Mouse (Mus musculus) frontal cortex, postnatal 36 days (tissue): ENCODE data around the gene Zbtb25.

Experiments
- DNase-seq, 2 experiments: peaks; one replicate each; pipeline ENCODE4 v3.0.0; 2022; ENCODE audit warnings: low spot score in 2 of 2

Zbtb25 gene

DNA sequence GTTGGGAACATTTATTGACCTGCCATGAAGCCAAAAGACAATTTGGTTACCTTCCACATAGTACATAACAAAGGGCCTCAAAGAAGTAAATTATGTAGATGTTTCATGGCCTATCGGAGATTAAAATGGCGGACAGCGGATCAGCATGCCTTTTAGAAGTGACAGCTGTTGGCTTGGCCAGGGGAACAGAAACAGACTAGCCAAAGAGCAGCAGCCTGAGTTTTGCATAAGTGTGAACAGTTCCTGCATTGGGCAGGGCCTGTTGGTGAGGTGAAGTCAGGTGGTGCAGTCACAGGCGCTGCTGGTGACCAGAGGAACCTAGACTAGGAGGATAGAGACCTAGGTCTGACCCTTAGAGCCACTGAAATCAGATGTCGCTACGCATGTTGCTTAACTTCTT lies 7.7 kb upstream of the Zbtb25 start:
- no peak for DNase-seq

DNA sequence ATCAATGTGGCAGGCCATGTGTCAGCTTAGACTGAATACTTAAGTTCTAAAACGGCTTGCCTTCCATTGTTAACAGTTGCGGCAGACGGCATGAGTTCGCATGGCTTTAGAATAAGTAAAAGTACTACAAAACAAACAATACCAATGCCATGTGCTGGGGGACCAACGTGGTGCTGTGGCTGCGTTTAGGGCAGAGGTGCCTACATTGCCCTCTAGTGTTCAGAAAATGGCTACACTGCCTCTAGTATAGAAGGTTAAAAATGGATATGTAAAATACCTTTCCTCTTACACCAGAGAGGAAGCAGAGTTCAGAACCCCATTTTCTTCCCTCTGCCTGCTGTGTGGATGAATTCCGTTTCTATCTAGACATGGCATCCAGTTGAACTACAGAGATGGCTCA lies 7.2 kb upstream of the Zbtb25 start:
- DNase-seq, result peak in 1 of 2 experiments; percentile 17

DNA sequence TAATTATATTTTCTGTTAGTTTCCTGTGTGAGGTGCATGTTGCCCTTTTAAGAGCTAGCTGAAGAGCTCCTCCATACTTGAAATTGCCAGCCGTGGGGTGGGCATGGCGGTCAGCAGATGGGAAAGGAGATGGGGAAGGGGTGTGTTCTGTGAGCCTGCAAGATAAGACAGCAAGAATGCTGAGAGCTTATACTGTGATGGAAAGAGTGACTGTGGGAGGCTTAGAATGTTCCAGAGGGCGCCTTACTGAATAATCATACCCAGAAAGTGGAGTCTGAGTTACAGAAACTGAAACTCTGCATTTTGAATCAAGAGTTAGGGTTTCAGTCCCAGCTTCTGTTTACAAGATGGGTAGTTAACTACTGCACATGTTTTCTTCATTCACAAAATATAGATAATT lies 6.1 kb upstream of the Zbtb25 start:
- no peak for DNase-seq

DNA sequence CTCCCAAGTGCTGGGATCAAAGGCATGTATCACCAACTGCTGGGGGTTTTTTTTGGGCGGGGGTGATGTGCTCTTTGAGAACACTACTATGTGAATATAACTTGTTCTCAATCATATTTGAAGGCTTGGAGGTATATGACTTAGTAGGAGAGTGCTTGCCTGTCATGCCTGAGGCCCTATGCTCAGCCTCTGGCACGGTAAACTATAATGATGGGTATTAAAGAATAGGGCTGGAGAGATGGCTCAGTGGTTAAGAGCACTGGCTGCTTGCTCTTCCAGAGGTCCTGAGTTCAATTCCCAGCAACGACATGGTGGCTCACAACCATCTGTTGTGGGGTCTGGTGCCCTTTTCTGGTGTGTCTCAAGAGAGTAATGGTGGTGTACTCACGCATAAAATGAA lies 5.5 kb upstream of the Zbtb25 start:
- DNase-seq, result no peak

DNA sequence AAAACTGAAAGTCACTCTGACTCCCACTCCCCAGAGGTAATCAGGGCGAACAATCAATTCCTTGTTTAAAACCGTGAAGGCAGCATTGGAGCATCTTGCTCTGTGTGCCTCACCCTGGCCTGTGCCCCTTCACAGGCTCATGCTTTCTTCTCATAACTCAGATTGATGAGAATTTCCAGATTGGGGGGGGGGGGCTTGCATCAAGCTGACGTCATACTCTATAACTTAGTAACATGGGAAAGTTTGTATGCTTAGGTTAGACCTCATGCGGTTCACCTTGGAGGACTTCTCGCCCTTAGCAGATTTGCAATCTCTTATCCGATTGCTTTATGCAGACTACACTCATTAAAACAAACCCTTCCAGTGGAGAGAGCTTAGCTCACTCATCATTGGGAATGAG lies 4.6 kb upstream of the Zbtb25 start:
- DNase-seq, result no peak

DNA sequence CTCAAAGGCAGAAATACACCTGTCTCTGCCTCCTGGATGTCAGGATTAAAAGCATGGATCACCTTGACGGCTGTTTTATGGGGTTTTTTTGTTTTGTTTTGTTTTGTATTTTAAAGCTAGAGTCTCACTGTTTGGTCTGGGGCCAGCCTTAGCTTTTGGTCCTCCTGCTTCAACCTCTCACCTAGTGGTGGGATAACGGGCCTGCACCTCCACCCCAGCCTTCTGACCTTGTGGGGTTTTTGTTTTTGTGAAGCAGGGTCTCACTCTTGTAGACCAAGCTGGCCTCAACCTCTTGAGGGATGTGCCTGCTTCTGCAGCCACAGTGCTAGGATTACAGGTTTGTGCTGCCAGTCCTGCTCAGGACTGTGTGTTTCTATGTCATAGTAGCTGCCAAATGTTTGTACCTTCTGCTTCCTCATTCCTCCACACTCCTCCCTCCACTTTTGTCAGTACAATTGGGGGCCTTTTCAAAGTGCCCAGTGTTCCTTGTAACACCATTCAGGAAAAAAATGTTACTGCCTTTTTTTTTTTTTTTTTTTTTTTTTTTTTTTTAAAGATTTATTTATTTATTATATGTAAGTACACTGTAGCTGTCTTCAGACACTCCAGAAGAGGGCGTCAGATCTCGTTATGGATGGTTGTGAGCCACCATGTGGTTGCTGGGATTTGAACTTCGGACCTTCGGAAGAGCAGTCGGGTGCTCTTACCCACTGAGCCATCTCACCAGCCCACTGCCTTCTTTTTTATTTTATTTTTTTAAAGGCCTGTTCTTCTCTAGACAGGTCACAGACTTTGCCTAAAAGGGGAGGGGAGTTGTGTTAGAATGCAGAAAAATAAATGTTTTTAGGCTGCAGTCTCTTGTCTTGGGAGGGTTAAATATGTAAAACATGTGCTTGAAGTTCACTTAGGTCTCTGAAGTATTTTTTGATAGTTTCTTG lies 3.7 kb upstream of the Zbtb25 start:
- DNase-seq, result no peak

DNA sequence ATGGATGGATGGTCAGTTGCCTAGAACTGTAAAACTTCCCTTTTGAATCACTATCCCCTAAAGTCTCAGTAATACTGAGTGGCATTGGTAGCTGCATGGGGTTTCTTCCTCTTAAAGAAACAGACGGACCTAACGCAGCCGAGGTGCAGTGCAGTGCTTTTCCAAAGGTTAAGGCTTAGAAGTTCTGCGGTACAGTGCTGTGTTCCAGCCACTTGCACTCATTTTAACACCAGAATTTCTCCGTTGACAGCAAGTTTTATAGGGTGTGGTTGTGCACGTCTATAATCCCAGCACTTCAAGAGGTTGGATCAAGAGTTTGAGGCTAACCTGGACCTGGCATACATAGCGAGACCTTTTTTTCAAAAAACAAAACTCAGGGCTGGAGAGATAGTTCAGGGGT lies 2.6 kb upstream of the Zbtb25 start:
- DNase-seq, result no peak

DNA sequence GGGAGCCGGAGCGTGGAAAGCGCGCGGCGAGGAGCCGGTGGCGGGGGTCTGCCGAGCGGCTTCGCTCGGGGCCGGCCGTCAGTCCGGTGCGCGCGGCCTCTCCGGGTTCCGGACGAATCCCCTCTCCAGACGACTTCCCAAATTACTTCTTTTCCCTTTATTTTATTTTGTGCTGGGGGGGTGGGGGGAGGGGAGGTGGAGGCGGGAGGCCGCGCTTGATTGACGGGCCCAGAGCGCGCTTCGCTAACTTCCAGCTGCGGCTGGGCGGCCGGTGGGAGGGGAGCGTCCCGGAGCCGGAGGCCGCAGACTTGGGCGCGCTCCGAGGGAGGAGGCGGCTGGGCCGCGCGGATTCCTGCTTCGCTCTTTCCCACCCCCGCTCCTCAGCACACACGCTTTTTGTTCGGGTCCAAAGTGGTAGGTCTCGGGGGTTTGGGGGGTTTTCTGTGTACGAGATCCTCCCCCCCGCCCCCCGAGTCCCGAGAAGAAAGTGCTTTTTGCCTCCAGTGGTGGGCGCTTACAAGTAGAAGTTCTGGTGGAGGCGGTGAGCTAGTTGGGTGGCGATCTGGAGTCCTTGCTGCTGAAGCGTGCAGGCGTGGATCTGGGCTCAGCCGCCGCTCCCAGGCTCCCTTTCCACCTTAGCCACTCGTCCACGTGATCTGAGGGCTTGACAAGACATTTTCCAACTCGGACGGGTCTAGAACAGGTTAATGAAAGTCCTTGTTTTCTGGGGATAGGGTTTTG lies 1.6 kb upstream of the Zbtb25 start:
- DNase-seq, result peak; percentile 56 to 63

DNA sequence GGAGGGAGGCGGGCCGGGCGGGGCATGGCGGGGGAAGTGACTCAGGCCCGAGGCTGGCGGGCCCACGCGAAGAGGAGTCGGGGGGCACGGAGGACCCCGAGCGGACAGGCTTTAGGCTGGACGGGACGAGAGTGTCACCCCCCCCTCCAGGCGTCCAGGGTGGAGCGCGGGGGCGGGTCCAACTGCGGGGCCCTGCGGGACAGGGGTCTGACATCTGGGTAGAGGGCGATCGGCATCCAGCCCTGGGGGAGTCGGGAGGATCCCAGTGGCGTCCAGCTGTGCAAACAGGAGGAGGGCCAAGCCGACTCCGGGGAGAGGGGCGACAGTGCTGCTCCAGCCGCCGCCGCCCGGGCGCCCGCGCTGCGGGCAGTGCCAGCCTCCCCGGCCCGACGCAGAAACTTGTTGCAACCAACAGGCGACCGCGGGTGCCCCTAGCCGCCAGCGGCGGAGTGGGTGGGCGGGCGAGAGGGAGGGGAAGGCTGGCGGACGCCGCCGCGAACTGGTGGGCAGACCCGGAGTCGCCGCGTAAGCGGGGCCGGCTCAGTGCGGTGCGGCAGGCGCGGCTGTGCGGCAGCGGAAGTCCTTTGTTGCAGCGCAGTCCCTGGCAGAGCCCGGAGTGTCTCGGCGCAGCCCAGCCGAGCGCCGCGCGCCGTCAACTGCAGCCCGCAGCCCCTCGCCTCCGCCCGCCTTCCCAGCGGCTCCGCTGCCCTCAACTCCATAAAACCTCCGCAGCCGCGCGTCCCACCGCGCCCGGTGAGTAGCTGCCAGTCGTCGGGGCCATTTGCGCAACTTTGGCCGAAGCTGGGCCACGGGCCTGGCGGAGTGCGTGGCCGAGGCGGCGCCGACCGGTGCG lies 802 bp upstream of the Zbtb25 start, which contains the start of gene Zbtb1:
Zbtb1 (plus strand) TSS at position 289 of the 853 bp plus-strand sequence.
- peak; percentile 79 to 84 for DNase-seq

DNA sequence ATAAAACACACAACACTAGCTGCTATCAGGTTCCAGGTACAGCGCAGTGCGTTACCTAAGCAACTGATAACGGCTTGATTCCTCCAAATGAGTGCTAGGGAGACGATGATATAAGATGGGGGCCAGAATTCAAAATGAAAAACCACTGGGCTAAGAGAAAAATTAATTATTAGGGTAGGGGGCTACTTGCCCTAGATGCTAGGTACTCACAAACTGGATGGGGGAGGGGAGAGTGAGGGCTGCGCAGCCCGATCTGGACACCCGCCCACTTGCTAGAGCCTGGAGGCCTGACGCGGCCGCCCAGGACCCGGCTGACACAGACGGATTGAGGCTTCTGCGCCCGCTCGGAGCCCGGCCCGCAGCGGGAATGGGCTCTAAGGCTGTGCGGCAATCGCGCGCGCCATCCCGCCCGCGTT lies 604 bp downstream of the Zbtb25 start:
- DNase-seq, result no peak

DNA sequence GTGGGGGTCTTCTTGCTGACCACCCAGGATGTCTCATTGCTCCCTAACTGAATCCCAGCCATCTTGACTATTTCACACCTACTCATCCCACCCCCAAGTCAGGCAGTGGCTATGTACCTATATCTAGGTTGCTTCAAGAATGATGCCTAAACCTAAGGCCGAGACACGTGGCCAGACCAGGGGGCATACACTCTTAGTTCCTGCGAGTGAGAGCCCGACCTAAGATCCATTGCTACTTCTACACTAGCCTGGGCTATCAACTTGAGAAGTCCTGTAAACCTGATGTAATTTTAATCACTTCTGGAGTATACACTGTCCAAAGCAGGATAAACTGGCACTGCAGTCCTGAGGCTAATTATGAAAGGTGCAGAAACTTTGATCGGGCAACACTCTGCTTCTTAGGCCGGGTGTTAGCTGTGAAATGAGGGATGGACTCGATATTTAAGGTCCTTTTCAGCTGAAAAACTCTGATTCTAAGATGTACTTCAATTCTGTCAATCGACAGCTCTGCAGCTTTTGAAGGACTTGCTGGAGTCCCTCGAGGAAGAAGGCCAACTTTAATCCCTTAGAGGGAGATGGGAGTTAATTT lies 1.1 kb downstream of the Zbtb25 start:
- no peak for DNase-seq

DNA sequence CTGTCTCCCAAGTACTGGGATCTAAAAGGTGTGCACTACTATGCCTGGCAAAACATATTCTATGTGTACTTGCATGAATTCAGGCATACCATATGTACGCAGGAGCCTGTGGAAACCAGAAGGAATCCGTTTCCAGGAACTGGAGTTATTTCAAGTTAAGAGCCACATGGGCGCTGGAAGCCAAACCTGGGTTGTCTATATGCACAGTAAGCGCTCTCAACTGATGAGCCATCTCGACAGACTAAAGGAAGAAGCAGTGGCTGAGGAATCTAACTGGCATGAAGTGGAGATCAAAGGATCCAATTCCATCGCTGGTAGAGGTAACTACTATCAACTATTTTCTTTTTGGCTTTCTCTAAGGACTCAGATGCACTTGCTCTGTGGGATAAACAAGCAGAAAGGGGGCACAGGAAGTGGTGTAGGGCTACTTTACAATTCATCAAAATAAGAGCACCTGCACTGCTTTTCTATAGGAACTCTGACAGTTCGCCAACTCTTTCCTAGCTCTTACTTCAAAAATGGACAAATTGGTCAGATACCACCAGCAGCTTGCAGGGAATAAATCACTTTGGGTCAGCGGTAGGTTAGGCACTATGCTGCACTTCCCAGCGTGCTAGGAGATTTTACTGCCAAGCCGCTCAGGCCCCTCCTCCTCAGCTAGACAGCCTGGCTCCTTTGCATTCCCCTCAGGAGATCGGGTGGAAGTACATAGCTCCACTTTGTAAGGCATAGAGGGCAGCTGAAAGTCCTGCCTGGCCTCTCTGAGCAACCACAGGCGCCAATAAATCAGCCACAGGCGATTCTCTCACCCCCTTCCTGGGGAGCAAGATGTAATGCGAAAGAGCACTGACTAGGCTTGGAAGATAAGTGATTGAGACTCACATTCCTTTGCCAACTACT lies 2.1 kb downstream of the Zbtb25 start:
- DNase-seq, result peak in 1 of 2 experiments; percentile 9

DNA sequence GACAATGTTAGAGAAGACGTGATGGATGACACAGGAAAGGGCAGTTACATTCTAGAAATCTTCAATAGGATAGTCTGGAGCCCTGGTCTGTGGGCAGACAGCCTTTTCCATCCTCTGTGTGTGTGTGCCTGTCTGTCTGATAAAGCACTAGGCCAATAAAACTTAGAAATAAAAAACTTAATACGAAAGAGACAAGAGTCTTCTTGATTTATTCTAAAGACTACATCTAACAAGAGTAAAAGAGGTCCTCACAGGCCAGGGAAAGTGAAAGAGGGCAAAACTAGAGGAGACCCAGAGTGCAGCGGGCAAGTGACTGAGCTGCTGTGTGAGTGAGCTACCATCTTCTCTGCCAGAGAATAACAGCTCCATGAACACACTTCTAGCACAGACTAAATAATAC lies 3.1 kb downstream of the Zbtb25 start:
- DNase-seq, result no peak

DNA sequence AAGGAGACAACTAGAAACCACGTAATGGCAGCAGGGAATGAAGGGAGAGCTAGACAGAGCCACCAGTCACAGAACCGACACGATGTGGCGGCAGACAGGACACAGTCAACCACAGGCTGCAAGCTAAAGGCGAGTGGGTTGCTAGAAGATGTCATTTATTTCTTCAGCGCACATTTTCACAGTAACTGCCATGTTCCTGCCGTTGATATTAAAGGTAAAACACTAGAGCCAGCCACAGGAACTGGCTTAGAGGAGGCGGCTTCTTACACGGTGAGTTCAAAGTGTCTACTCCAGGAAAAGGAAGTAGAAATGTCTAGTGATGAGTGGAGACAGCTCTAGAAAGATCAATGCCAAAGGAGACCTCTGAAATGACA lies 7.1 kb downstream of the Zbtb25 start:
- DNase-seq, result no peak

DNA sequence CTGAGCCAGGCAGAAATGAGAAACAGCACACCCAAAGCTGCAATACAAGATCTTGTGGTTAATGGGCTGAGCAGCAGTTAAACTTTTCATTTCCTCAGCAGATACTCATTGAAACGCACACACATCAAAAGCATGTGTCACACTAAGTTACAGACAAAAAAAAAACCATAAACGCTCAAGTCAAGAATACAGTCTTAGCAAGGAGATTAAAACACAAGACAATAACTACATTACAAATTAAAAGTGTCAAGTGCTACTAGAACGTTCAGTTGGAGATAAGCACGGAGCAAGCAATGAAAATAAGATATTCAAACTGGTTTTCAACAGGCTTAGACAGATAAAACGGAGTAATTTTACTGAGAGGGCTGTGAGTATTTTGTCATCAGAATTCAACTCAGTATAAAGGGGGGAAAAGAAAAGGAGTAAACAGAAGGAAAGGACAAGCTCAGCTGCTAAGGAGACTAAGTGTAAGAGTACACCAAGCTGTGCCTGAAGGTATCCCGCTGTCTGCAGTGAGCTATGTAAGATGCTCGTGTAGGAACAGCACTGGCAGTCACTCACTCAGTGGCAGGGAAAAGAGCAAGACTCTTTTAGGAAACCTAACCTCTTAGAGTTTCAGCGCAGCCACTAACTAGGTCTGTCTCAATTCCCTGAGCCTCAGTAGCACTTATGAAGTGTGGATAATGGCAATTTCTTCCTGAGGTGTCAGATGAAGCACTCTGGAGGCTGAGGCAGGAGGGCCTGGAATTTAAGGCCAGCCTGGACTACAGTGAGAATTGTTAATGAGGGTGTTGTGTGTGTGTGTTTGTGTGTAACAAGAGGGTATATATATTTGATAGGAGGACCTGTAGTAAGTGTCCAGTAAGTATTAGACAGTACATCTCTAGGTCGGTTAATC lies 7.7 kb downstream of the Zbtb25 start:
- DNase-seq, result no peak

DNA sequence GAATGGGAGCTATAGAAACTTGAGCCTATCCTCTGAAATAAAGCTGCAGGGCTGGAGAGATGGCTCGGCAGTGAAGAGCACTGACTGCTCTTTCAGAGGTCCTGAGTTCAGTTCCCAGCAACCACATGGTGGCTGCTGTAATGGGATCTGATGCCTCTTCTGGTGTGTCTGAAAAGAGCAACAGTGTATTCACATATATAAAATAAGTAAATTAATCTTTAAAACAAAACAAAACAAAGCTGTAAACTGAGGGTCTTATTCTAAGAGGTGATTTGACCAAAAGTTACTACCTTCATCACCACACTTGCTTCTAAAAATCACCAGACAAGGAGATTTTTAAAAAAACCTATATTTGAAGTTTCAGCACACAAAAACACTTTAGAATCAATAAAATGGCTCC lies 8.5 kb downstream of the Zbtb25 start:
- no peak for DNase-seq

DNA sequence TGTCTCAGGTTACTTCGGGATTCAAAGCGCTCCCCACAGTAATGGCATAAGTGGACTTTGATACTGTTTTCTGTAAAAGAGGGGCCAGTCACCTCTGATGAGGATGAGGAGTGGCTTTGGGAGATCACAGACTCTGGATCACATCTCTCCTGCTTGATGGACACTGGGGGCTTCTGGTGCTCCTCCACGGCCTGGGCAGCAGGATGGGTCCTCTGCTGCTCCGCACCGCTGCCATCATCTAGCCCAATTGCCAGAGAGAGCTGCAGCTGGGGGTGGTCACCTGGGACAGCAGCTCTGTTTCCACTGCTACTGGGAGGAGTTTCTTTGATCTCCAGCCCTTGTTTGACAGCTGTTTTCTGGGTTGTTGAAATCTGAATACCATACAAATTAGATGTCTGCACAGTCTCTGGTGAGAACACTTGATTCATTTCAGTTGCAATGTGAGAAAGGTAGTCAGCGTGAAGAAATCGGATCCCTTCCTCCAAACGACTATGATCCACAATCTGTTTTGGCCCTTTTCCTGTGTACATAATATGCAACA lies 19.7 kb downstream of the Zbtb25 start:
- no peak for DNase-seq

DNA sequence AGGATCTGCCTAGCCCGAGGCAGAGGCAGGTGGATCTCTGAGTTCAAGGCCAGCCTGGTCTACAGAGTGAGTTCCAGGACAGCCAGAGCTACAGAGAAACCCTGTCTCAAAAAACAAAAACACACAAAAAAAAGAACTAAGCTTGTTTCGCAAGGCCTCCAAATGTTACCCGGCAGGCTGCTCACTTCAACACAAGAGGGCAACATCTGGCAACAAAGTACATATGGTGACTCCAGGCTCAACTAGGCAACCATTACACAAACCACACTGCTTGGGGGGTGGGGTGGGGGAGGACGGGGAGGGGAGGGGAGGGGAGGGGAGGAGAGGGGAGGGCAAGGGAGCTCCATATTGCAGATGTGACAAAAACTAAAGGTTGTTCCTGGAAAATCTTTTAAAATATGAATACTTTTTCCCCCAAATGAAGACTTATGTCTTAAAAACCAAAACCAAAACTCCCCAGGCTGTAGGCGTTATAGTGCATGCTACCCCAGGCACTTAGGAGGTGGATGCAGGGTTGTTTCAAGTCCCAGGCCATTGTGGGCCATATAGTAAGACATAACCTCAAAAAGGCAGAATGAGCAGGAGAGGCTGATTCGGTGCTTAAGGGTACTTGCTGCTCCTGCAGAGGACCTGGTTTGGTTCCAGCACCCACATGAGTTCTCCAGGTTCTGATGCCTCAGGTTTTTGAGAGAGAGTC lies 23.5 kb downstream of the Zbtb25 start:
- DNase-seq, result no peak

DNA sequence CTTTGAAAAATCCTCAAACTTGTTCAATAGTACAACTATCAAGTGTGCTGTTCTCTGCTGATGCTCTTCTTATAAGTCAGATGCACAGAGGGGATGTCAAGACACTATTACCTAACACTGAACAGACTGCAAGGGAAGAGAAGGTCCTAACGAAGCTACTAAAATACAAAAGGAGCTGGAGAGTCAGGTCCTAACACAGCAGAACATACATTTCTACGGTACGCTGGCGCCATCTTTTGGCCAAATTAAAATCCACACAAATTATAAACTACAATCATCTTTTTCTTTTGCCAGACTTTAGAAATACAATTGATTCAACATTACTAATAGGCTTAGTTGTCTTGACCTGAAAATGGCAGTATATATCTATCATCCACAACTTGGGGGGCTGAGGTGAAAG lies 28.3 kb downstream of the Zbtb25 start:
- peak; percentile 36 to 79 for DNase-seq
